Mouse (Mus musculus): Measurements from ENCODE around the gene Dppa3.
"Not testable (repeated sequence)": the region's sequence is repeated elsewhere in the genome, so short reads cannot be mapped to it uniquely, and the experiment has no call there.

Dppa3 gene

GRCm38 (mm10) chr6:122609771-122610170 lies 16.4 kb upstream of the Dppa3 start, which contains the start of gene Gdf3:
Gdf3 (minus strand) TSS chr6:122610087.
- in situ Hi-C loops (cut with MboI; ENCODE audit: low sequenced_read_pairs): no loop called here

GRCm38 (mm10) chr6:122612426-122612825 lies 13.8 kb upstream of the Dppa3 start:
- in situ Hi-C loops (cut with MboI; ENCODE audit: low sequenced_read_pairs): no loop called here

- in situ Hi-C loops (cut with MboI; ENCODE audit: low sequenced_read_pairs): no loop called here
Measured at GRCm38 (mm10) chr6:122614047-122614446, 12.2 kb upstream of the Dppa3 start.

- in situ Hi-C loops (cut with MboI; ENCODE audit: low sequenced_read_pairs): no loop called here
Measured at GRCm38 (mm10) chr6:122616022-122616421, 10.2 kb upstream of the Dppa3 start.

GRCm38 (mm10) chr6:122621066-122621465 lies 5.1 kb upstream of the Dppa3 start:
- in situ Hi-C loops (cut with MboI; ENCODE audit: low sequenced_read_pairs): no loop called here

- in situ Hi-C loops (cut with MboI; ENCODE audit: low sequenced_read_pairs): no loop called here
Measured at GRCm38 (mm10) chr6:122624480-122624879, 1.7 kb upstream of the Dppa3 start.

GRCm38 (mm10) chr6:122625156-122625555 lies 1.1 kb upstream of the Dppa3 start:
- in situ Hi-C loops (cut with MboI; ENCODE audit: low sequenced_read_pairs): no loop called here

- in situ Hi-C loops (cut with MboI; ENCODE audit: low sequenced_read_pairs): no loop called here
Measured at GRCm38 (mm10) chr6:122627469-122628108, 1.4 kb downstream of the Dppa3 start.

GRCm38 (mm10) chr6:122633411-122633810 lies 7.2 kb downstream of the Dppa3 start:
- in situ Hi-C loops (cut with MboI; ENCODE audit: low sequenced_read_pairs): no loop called here

GRCm38 (mm10) chr6:122635315-122635714 lies 9.1 kb downstream of the Dppa3 start:
- in situ Hi-C loops (cut with MboI; ENCODE audit: low sequenced_read_pairs): no loop called here

- in situ Hi-C loops (cut with MboI; ENCODE audit: low sequenced_read_pairs): no loop called here
Measured at GRCm38 (mm10) chr6:122636666-122637065, 10.5 kb downstream of the Dppa3 start.

- in situ Hi-C loops (cut with MboI; ENCODE audit: low sequenced_read_pairs): not testable (repeated sequence)
Measured at GRCm38 (mm10) chr6:122637566-122637965, 11.4 kb downstream of the Dppa3 start.

- in situ Hi-C loops (cut with MboI; ENCODE audit: low sequenced_read_pairs): not testable (repeated sequence)
Measured at GRCm38 (mm10) chr6:122644196-122644595, 18.0 kb downstream of the Dppa3 start.

- in situ Hi-C loops (cut with MboI; ENCODE audit: low sequenced_read_pairs): no loop called here
Measured at GRCm38 (mm10) chr6:122649903-122650302, 23.7 kb downstream of the Dppa3 start.

GRCm38 (mm10) chr6:122650398-122650980 lies 24.3 kb downstream of the Dppa3 start:
- in situ Hi-C loops (cut with MboI; ENCODE audit: low sequenced_read_pairs): no loop called here

- in situ Hi-C loops (cut with MboI; ENCODE audit: low sequenced_read_pairs): no loop called here
Measured at GRCm38 (mm10) chr6:122654301-122654700, 28.1 kb downstream of the Dppa3 start.

GRCm38 (mm10) chr6:122657630-122658029 lies 31.4 kb downstream of the Dppa3 start:
- in situ Hi-C loops (cut with MboI; ENCODE audit: low sequenced_read_pairs): no loop called here

GRCm38 (mm10) chr6:122659567-122659966 lies 33.4 kb downstream of the Dppa3 start:
- in situ Hi-C loops (cut with MboI; ENCODE audit: low sequenced_read_pairs): no loop called here

- in situ Hi-C loops (cut with MboI; ENCODE audit: low sequenced_read_pairs): no loop called here
Measured at GRCm38 (mm10) chr6:122660601-122661379, 34.6 kb downstream of the Dppa3 start.

- in situ Hi-C loops (cut with MboI; ENCODE audit: low sequenced_read_pairs): no loop called here
Measured at GRCm38 (mm10) chr6:122662551-122663264, 36.5 kb downstream of the Dppa3 start.

GRCm38 (mm10) chr6:122663596-122664206 lies 37.5 kb downstream of the Dppa3 start:
- in situ Hi-C loops (cut with MboI; ENCODE audit: low sequenced_read_pairs): no loop called here

All from CH12F3 (cell line).